Mouse (Mus musculus) bone marrow, adult 2 months (tissue): Measurements from ENCODE around the gene Prpf4. TPM values are rescaled to one million over a fixed set of nuclear protein-coding genes. Genes with fewer than 3 reads are reported as not detected.

Experiments
- H3K27ac ChIP-seq: fragments of 200-500 bp; 2 replicates; pipeline ENCODE4 v1.5.1; 2012; ENCODE audit warnings: low read depth, mild to moderate bottlenecking, control low read depth, inconsistent platforms, low read length; ENCODE audit not compliant: control insufficient read depth, poor library complexity, insufficient read depth
- H3K4me1 ChIP-seq: fragments of 200-500 bp; 2 replicates; pipeline ENCODE4 v1.6.1; 2011; ENCODE audit warnings: low read length; ENCODE audit not compliant: control insufficient read depth, insufficient read depth
- H3K4me3 ChIP-seq: fragments of 200-500 bp; replicated peaks from 2 replicates; pipeline ENCODE3; 2011; ENCODE audit warnings: mild to moderate bottlenecking, low read depth, low read length, control low read depth; ENCODE audit not compliant: control insufficient read depth
- CTCF ChIP-seq: fragments of 200-500 bp; IDR thresholded peaks from 2 replicates; pipeline ENCODE4 v1.5.1; 2011; ENCODE audit warnings: low read length, control low read depth; ENCODE audit not compliant: control insufficient read depth, insufficient read depth
- POLR2A ChIP-seq: fragments of 200-500 bp; IDR thresholded peaks from 2 replicates; pipeline ENCODE4 v1.6.1; 2011; ENCODE audit warnings: low read depth, mild to moderate bottlenecking, control low read depth, low read length, borderline replicate concordance; ENCODE audit not compliant: control insufficient read depth
- WGBS: fragments of 180-500 bp; shearing (Covaris S2); methylation state at CpG from one replicate; pipeline ENCODE4 v1.1.7; 2018; 5-methylcytosine and 5-hydroxymethylcytosine counted together
- polyA plus RNA-seq: library from polyadenylated mRNA; stranded (reverse); fragments of >200 nt; gene quantifications from 2 replicates; pipeline ENCODE4 v1.2.4, GENCODE M21; 2011; ENCODE audit warnings: low replicate concordance; ENCODE audit not compliant: missing spikeins, insufficient read depth, insufficient read length

The Prpf4 gene
- polyA plus RNA-seq, 1 experiment, result 13.7 TPM

DNA sequence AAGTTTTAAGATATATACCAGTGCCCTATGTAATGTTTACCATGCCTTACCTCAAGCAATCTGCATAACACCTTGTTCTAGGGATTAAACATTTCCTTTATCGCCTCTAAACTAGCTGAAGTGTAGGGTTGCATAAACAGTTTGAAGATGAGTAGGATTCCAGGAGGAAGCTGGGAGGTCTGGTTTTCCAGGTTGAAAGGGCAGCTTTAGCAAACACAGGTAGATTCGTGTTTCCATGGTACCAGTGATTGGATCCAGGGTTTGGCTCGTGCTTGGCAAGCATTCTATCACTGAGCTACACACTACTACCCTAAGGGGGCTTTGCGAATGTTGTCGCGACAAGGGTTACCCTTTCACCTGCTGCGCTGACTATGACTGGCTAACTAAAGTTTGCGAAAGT, 44.3 kb upstream of the Prpf4 start:
- TF ChIP-seq POLR2A (no peak), CTCF (no peak)
- WGBS, result 95% methylated on average over 8 of the region's 8 CpGs
- no peak overlapping the region for H3K4me3 ChIP-seq
- H3K4me1 ChIP-seq, result peaks cover 2% of the 10 kb centered on the region; the same call in 1 of the 2 replicates
- no peak overlapping the region for H3K27ac ChIP-seq

DNA sequence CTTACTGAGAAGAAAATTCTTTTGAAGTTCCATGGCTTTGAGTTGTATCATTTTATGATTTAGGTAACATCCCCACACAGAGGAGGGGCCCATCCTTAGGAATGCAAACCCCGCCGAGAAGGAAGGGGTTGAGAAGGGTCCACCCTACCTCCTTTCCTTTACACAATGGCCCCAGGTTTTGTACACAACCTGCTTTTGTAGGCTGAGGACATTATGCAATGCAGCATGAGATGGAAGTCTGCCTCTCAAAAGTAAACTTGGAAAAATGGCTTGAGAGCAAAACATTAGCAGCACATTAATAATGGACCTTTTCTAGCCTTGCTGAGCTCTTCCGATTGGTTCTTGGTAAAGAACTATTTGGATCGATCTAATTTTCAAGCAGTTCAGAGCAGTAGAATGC, 42.3 kb upstream of the Prpf4 start:
- 63% methylated on average over 4 of the region's 4 CpGs for WGBS
- Histone ChIP-seq H3K27ac (no peak overlapping the region), H3K4me1 (peaks cover 2% of the 10 kb centered on the region; the same call in 1 of the 2 replicates), H3K4me3 (no peak overlapping the region)
- TF ChIP-seq POLR2A (no peak), CTCF (no peak)

DNA sequence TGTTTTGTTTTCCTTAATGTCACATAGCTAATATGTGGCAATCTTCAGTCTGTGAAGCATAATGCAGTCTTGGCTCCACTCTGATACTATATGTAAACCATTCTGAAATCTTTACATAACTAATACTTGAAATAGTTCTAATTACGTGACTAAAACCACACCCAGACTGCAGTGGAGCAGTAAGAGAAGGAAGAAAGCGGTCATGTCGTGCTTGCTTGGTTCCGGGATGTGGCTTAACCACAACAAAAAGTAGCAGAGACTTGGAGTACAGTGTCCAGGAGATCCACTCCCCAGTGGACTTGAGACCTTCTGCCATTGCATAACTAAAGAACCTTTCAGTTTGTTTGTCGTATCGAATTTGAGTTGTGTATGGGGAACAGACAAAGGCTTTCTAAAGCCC, 41.0 kb upstream of the Prpf4 start:
- Histone ChIP-seq H3K4me3 (no peak overlapping the region), H3K27ac (peak overlapping the region; percentile 51; the same call in 1 of the 2 replicates), H3K4me1 (peaks cover 2% of the 10 kb centered on the region; the same call in 1 of the 2 replicates)
- 22% methylated on average over 6 of the region's 6 CpGs for WGBS
- TF ChIP-seq CTCF, result no peak
- no peak for TF ChIP-seq POLR2A

DNA sequence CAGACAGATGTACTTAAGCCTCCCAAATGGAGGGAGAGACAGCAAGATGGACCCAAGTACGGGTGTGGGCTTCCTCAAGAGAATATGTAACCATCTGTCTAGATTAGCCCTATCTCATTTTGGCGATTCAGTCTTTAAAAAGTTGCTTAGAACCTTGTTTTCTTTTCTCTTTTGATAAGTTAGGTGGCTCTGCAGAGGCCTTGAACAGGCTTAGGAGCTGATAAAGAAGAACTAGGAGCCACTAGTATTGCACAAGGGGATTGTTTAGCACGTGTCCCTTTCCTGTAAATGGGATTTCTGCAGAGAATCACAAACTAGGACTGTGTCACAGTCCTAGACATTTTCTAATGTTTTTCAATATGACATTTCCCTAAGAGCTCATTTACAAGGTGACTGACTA, 39.5 kb upstream of the Prpf4 start:
- Histone ChIP-seq H3K27ac (no peak overlapping the region), H3K4me1 (peaks cover 2% of the 10 kb centered on the region; the same call in 1 of the 2 replicates), H3K4me3 (no peak overlapping the region)
- 36% methylated on average over 3 of the region's 3 CpGs for WGBS
- TF ChIP-seq CTCF (no peak), POLR2A (no peak)

DNA sequence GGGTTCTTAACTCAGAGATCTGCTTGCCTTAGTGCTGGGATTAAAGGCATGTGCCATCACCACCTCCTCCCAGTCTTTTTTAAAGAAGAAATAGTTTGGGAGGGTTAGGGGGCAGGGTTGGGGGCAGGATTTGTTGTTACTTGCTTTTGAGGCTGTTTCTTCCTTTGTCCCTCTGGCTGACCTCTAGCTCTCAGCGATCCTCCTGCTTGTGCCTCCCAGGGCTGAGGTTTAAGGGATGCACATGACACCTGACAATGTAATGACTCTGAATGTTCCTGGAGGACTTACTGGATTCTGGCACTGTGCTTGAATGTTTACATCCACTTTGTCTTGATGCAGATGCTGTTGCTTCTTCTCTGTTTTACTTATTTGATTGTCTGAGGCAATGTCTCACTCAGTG, 36.2 kb upstream of the Prpf4 start:
- Histone ChIP-seq H3K27ac (no peak overlapping the region), H3K4me3 (no peak overlapping the region), H3K4me1 (peaks cover 2% of the 10 kb centered on the region; the same call in 1 of the 2 replicates)
- 87% methylated on average over 1 of the region's 1 CpGs for WGBS
- no peak for TF ChIP-seq CTCF
- no peak for TF ChIP-seq POLR2A

DNA sequence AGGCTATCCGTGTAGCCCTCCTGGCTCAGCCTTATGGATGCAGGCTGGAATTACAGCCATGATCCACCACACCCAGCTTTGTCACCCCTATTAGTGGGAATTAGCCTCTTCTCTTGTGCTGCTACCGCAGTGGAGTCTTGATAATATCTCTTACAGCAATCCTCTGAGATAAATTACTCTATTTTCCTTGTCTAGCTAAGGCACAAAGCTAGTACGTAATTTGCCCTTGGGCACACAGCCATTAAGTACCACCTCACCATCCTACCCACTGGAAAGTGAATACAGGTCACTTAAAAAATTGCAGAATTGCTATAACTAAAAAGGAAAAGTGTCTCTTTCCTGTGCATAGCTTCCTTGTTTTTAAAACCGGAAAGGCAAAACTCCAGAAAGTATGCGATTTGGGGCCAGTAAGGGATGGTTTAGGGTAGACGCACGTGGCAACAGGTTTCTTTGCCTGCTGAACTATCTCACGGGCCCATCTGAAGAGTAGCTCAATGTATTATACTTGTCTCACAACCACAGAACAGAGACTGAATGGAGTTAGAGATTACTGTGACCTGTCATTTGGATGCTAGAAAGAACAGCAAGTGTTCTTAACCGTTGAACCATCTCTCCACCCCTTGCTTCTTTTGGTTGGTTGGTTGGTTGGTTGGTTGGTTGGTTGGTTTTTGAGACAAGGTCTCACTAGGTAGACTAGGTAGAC, 35.6 kb upstream of the Prpf4 start:
- TF ChIP-seq POLR2A (no peak), CTCF (no peak)
- Histone ChIP-seq H3K4me1 (peaks cover under 1% of the 10 kb centered on the region; the same call in 1 of the 2 replicates), H3K27ac (no peak overlapping the region), H3K4me3 (no peak overlapping the region)
- WGBS, result 47% methylated on average over 9 of the region's 9 CpGs

DNA sequence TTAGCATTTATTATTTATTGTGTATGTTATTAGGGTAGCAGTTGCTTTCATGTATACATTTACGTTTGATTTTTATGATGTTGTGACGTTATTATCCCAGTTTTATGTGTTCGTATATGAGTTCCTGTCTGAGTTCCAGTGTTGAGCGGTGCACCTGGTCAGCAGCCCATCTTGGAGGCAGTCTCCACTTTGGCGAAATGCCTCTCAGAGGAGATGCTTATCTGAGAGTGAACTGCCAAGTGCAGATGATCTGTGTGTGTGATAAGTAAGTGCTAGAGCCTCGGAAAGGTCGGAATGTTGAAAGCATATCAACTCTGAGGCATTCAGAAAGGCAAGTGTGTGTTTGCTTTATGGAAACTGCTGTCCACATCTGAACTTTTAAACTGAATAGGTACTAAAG, 34.9 kb upstream of the Prpf4 start:
- no peak overlapping the region for H3K27ac ChIP-seq
- TF ChIP-seq CTCF (no peak), POLR2A (no peak)
- H3K4me1 ChIP-seq, result no peaks in the 10 kb centered on the region; the same call in 1 of the 2 replicates
- WGBS, result 75% methylated on average over 7 of the region's 7 CpGs
- no peak overlapping the region for H3K4me3 ChIP-seq

DNA sequence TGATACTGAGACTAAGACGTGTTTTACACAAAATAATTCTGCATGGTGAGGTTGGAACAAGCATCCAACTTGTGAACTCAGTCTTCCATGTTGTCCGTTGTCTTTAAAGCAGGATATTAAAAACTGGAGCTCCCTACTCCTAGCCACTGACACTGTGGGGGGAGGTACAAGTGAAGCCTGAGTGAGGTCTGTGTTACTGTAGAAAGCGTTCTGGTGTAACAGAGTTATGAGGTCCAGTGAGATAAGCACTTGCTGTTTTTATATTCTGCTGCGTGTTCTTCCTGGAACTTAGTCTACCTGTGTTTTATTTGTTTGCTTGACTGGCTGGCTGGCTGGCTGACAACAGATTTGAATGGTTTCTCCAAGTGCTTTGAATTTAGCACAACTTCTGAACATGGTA, 34.3 kb upstream of the Prpf4 start:
- no peak overlapping the region for H3K4me3 ChIP-seq
- no peaks in the 10 kb centered on the region; the same call in 1 of the 2 replicates for H3K4me1 ChIP-seq
- TF ChIP-seq POLR2A (no peak), CTCF (no peak)
- WGBS, result 72% methylated on average over 4 of the region's 4 CpGs
- no peak overlapping the region for H3K27ac ChIP-seq
